Comparison of ENCODE assay signal across 9 mouse cellular contexts in genomic region chr10:62971821-62972220, GRCm38 (mm10). TPM values are rescaled to one million over a fixed set of nuclear protein-coding genes. Genes with fewer than 3 reads are reported as not detected.
DNase-seq lines count a peak whose midpoint lies in the region; ATAC-seq and TF ChIP-seq lines count a peak whose summit lies in the region.
"Had no signal": no experiment of that assay in that cellular context is flagged by ENCODE, and none has a peak within 500 bp of the region (broad histone marks: within the 10 kb centered on the region; RNA-seq: fewer than 3 reads in every experiment).

No protein-coding gene starts in this region.

- no peak overlapping the region for H3K9ac ChIP-seq in intestine, postnatal 0 days (ENCODE audit: low read depth, low read length)
- no peak overlapping the region for H3K9ac ChIP-seq in liver, embryonic 16.5 days (ENCODE audit: low read depth, low read length)
- H3K9ac ChIP-seq: midbrain, embryonic 13.5 days had no signal

- no peaks in the 10 kb centered on the region for H3K27me3 ChIP-seq in intestine, postnatal 0 days (replicated peaks; ENCODE audit: control insufficient read depth, insufficient read depth, low read length)
- H3K27me3 ChIP-seq in liver, embryonic 16.5 days (ENCODE audit: control insufficient read depth, insufficient read depth, low read depth, low read length): no peaks in the 10 kb centered on the region
- H3K27me3 ChIP-seq: midbrain, embryonic 13.5 days had no signal

- DNase-seq in left cerebral cortex, postnatal 4 days: peak; percentile 49
- no peak for DNase-seq in left cerebral cortex, adult 18-20 months (ENCODE audit: low spot score in 2 of 2)
- peak; percentile 19 for DNase-seq in brain, embryonic 14.5 days (ENCODE audit: low read depth)
- DNase-seq in left cerebral cortex, adult 8-10 months (ENCODE audit: low spot score in 2 of 2): no peak
- no peak for DNase-seq in gastrocnemius, adult 18-20 months (ENCODE audit: low spot score)
- DNase-seq in gastrocnemius, postnatal 14 days: no peak

- H3K4me3 ChIP-seq in intestine, postnatal 0 days (ENCODE audit: low read depth, low read length): no peak overlapping the region
- no peak overlapping the region for H3K4me3 ChIP-seq in liver, embryonic 16.5 days (ENCODE audit: low read depth, low read length)
- H3K4me3 ChIP-seq: midbrain, embryonic 13.5 days had no signal

- H3K36me3 ChIP-seq in intestine, postnatal 0 days (ENCODE audit: control insufficient read depth, insufficient read depth): peaks cover 50% of the 10 kb centered on the region
- H3K36me3 ChIP-seq in liver, embryonic 16.5 days (ENCODE audit: control insufficient read depth, insufficient read depth): peaks cover 35% of the 10 kb centered on the region

- TF ChIP-seq CTCF in brain, embryonic 14.5 days (IDR thresholded peaks at IDR 0.05; ENCODE audit: borderline replicate concordance, extremely low read depth, insufficient read depth, insufficient read length): no peak
- peak; percentile 50 for TF ChIP-seq CTCF in intestine, postnatal 0 days (IDR thresholded peaks at IDR 0.05; ENCODE audit: low read depth)

- no peaks in the 10 kb centered on the region for H3K4me1 ChIP-seq in intestine, postnatal 0 days (replicated peaks; ENCODE audit: control insufficient read depth, insufficient read depth, low read length)
- H3K4me1 ChIP-seq in liver, embryonic 16.5 days (ENCODE audit: control insufficient read depth, low read depth, low read length): no peaks in the 10 kb centered on the region
- H3K4me1 ChIP-seq: midbrain, embryonic 13.5 days had no signal

- intact Hi-C loops in left cerebral cortex, postnatal 4 days (cut with DNase I): no loop called here
- intact Hi-C loops in gastrocnemius, postnatal 14 days (cut with DNase I; ENCODE audit: low total_unique reads): no loop called here

- ATAC-seq in intestine, postnatal 0 days: peak; percentile 43; the same call in 1 of the 2 replicates
- peak; percentile 71 for ATAC-seq in liver, embryonic 16.5 days (ENCODE audit: low read depth)
- ATAC-seq: midbrain, embryonic 13.5 days had no signal

- no peaks in the 10 kb centered on the region for H3K9me3 ChIP-seq in intestine, postnatal 0 days (ENCODE audit: control insufficient read depth)
- no peaks in the 10 kb centered on the region for H3K9me3 ChIP-seq in liver, embryonic 16.5 days (replicated peaks; ENCODE audit: control insufficient read depth, low read length)
- H3K9me3 ChIP-seq: midbrain, embryonic 13.5 days had no signal

- no peak overlapping the region; the same call in 1 of the 2 replicates for H3K27ac ChIP-seq in intestine, postnatal 0 days (ENCODE audit: low read depth, low read length)
- no peak overlapping the region for H3K27ac ChIP-seq in liver, embryonic 16.5 days (ENCODE audit: low read length)
- H3K27ac ChIP-seq: midbrain, embryonic 13.5 days had no signal

- WGBS in intestine, postnatal 0 days: 56% methylated on average over 16 of the region's 16 CpGs
- WGBS in liver, embryonic 16.5 days (ENCODE audit: insufficient replicate concordance): 61% methylated on average over 16 of the region's 16 CpGs

- no peak for TF ChIP-seq POLR2A in brain, embryonic 14.5 days (IDR thresholded peaks at IDR 0.05; ENCODE audit: borderline replicate concordance, extremely low read depth, insufficient read depth, insufficient read length, poor library complexity, severe bottlenecking)

- H3K4me2 ChIP-seq in intestine, postnatal 0 days (replicated peaks; ENCODE audit: low read depth): 0 out of 2 replicates have a peak overlapping the region, but pooled peaks have one; percentile 9
- H3K4me2 ChIP-seq in liver, embryonic 16.5 days (ENCODE audit: low read depth, low read length): no peak overlapping the region; the same call in 1 of the 2 replicates
- H3K4me2 ChIP-seq: midbrain, embryonic 13.5 days had no signal

RNA-seq across cellular contexts. Expression of gene Rufy2, which starts 8.2 kb away (rescaled TPM):
- 10 to 100 TPM; 87.8 to 96.1 TPM for total RNA-seq in left cerebral cortex, postnatal 4 days (2021)
- 10 to 100 TPM; 75.6 to 91.0 TPM for total RNA-seq in left cerebral cortex, adult 18-20 months (2021)
- 32.5 and 39.0 TPM in 2 replicates for polyA plus RNA-seq in brain, embryonic 14.5 days (2012; rRNA removed)
- polyA plus RNA-seq in intestine, postnatal 0 days (2015; fragmentation: Nextera tagmentation; extraction: Ambion mirVana): 13.9 and 18.8 TPM in 2 replicates
- 2.0 and 2.6 TPM in 2 replicates for polyA plus RNA-seq in liver, embryonic 16.5 days (2015; fragmentation: Nextera tagmentation; extraction: Ambion mirVana)
- total RNA-seq in left cerebral cortex, adult 8-10 months (2022): 100 to 1,000 TPM in 1 of 4 experiments, 10 to 100 TPM in 3; 87.2 to 102 (median 93.0) TPM
- total RNA-seq in gastrocnemius, adult 18-20 months (2021): 1 to 10 TPM; 4.1 to 4.9 TPM
- 1 to 10 TPM; 7.4 to 8.4 TPM for total RNA-seq in gastrocnemius, postnatal 14 days (2021)

RNA-seq across cellular contexts. Expression of gene Dna2, which starts 25.0 kb away (rescaled TPM):
- total RNA-seq in left cerebral cortex, postnatal 4 days (2021): 1 to 10 TPM; 3.3 to 4.0 TPM
- total RNA-seq in left cerebral cortex, adult 18-20 months (2021): 1 to 10 TPM in 1 of 2 experiments, under 1 TPM in 1; 0.98 to 1.2 TPM
- 11.0 and 16.7 TPM in 2 replicates for polyA plus RNA-seq in brain, embryonic 14.5 days (2012; rRNA removed)
- polyA plus RNA-seq in intestine, postnatal 0 days (2015; fragmentation: Nextera tagmentation; extraction: Ambion mirVana): 9.6 and 11.5 TPM in 2 replicates
- polyA plus RNA-seq in liver, embryonic 16.5 days (2015; fragmentation: Nextera tagmentation; extraction: Ambion mirVana): 20.3 and 21.1 TPM in 2 replicates
- total RNA-seq in left cerebral cortex, adult 8-10 months (2022): 1 to 10 TPM; 1.1 to 2.3 (median 2.0) TPM
- under 1 TPM; 0.17 to 0.21 TPM for total RNA-seq in gastrocnemius, adult 18-20 months (2021)
- 1 to 10 TPM in 1 of 2 experiments, under 1 TPM in 1; 0.94 to 1.4 TPM for total RNA-seq in gastrocnemius, postnatal 14 days (2021)

RNA-seq across cellular contexts. Expression of gene Slc25a16, which starts 51.4 kb away (rescaled TPM):
- 10 to 100 TPM; 22.1 to 22.6 TPM for total RNA-seq in left cerebral cortex, postnatal 4 days (2021)
- 10 to 100 TPM; 38.5 to 41.5 TPM for total RNA-seq in left cerebral cortex, adult 18-20 months (2021)
- 16.2 and 16.8 TPM in 2 replicates for polyA plus RNA-seq in brain, embryonic 14.5 days (2012; rRNA removed)
- 14.6 and 16.3 TPM in 2 replicates for polyA plus RNA-seq in intestine, postnatal 0 days (2015; fragmentation: Nextera tagmentation; extraction: Ambion mirVana)
- polyA plus RNA-seq in liver, embryonic 16.5 days (2015; fragmentation: Nextera tagmentation; extraction: Ambion mirVana): 7.5 and 8.5 TPM in 2 replicates
- 10 to 100 TPM; 37.2 to 44.4 (median 39.9) TPM for total RNA-seq in left cerebral cortex, adult 8-10 months (2022)
- total RNA-seq in gastrocnemius, adult 18-20 months (2021): 10 to 100 TPM; 15.3 to 18.7 TPM
- 10 to 100 TPM; 18.5 to 19.8 TPM for total RNA-seq in gastrocnemius, postnatal 14 days (2021)

RNA-seq across cellular contexts. Expression of gene Hnrnph3, which starts 52.2 kb away (rescaled TPM):
- 10 to 100 TPM; 62.6 to 68.1 TPM for total RNA-seq in left cerebral cortex, postnatal 4 days (2021)
- 10 to 100 TPM; 50.2 to 50.8 TPM for total RNA-seq in left cerebral cortex, adult 18-20 months (2021)
- polyA plus RNA-seq in brain, embryonic 14.5 days (2012; rRNA removed): 137 and 177 TPM in 2 replicates
- 21.2 and 25.0 TPM in 2 replicates for polyA plus RNA-seq in intestine, postnatal 0 days (2015; fragmentation: Nextera tagmentation; extraction: Ambion mirVana)
- polyA plus RNA-seq in liver, embryonic 16.5 days (2015; fragmentation: Nextera tagmentation; extraction: Ambion mirVana): 22.2 and 24.3 TPM in 2 replicates
- 10 to 100 TPM; 45.0 to 55.4 (median 47.2) TPM for total RNA-seq in left cerebral cortex, adult 8-10 months (2022)
- total RNA-seq in gastrocnemius, adult 18-20 months (2021): 10 to 100 TPM; 14.6 to 24.2 TPM
- total RNA-seq in gastrocnemius, postnatal 14 days (2021): 10 to 100 TPM; 12.6 to 14.4 TPM

RNA-seq across cellular contexts. Expression of gene Pbld2, which starts 52.3 kb away (rescaled TPM):
- total RNA-seq in left cerebral cortex, postnatal 4 days (2021): 1 to 10 TPM; 1.8 to 3.2 TPM
- 1 to 10 TPM; 2.6 to 3.6 TPM for total RNA-seq in left cerebral cortex, adult 18-20 months (2021)
- 1.7 and 1.9 TPM in 2 replicates for polyA plus RNA-seq in brain, embryonic 14.5 days (2012; rRNA removed)
- 36.2 and 43.7 TPM in 2 replicates for polyA plus RNA-seq in intestine, postnatal 0 days (2015; fragmentation: Nextera tagmentation; extraction: Ambion mirVana)
- polyA plus RNA-seq in liver, embryonic 16.5 days (2015; fragmentation: Nextera tagmentation; extraction: Ambion mirVana): 5.3 and 6.4 TPM in 2 replicates
- total RNA-seq in left cerebral cortex, adult 8-10 months (2022): 1 to 10 TPM; 1.7 to 3.4 (median 2.6) TPM
- total RNA-seq in gastrocnemius, adult 18-20 months (2021): 1 to 10 TPM; 3.4 to 3.7 TPM
- total RNA-seq in gastrocnemius, postnatal 14 days (2021): 1 to 10 TPM; 1.8 to 2.0 TPM

Comparison
In these comparisons a context has a peak if more than half of its experiments do, and no peak if none do; other contexts are left out.
1. DNase-seq: peak in left cerebral cortex, postnatal 4 days (single experiment) and brain, embryonic 14.5 days (single experiment); none in left cerebral cortex, adult 18-20 months (0 of 2), left cerebral cortex, adult 8-10 months (0 of 2), gastrocnemius, adult 18-20 months (single experiment) and gastrocnemius, postnatal 14 days (single experiment).
2. RNA of gene Rufy2, which starts 8.2 kb away (total RNA-seq): 87.8 to 96.1 TPM in left cerebral cortex, postnatal 4 days, 87.2 to 102 TPM in left cerebral cortex, adult 8-10 months and 75.6 to 91.0 TPM in left cerebral cortex, adult 18-20 months; 7.4 to 8.4 TPM in gastrocnemius, postnatal 14 days and 4.1 to 4.9 TPM in gastrocnemius, adult 18-20 months; every median in the first group is over 4 times any median in the second.